Comparison of ENCODE assay signal across 15 mouse cellular contexts in genomic region chr1:30262418-30262817, GRCm38 (mm10).
"Had no signal": no experiment of that assay in that cellular context is flagged by ENCODE, and none has a peak within 500 bp of the region (broad histone marks: within the 10 kb centered on the region; RNA-seq: fewer than 3 reads in every experiment).

No protein-coding gene starts in this region.

- DNase-seq: kidney, adult 8-10 months; kidney, postnatal 25 days; liver; liver, embryonic 13.5 days; liver, postnatal 0 days; lung, postnatal 14 days; right cerebral cortex, postnatal 14 days; thymus, adult 18-20 months; thymus, postnatal 14 days had no signal

- H3K36me3 ChIP-seq: limb, embryonic 12.5 days; liver, embryonic 13.5 days; lung, embryonic 15.5 days; midbrain, embryonic 15.5 days had no signal

- H3K4me1 ChIP-seq: limb, embryonic 12.5 days; liver, embryonic 13.5 days; lung, embryonic 15.5 days; megakaryocyte, embryonic 14.5 days; midbrain, embryonic 15.5 days had no signal

- H3K27me3 ChIP-seq: limb, embryonic 12.5 days; liver, embryonic 13.5 days; lung, embryonic 15.5 days; megakaryocyte, embryonic 14.5 days; midbrain, embryonic 15.5 days had no signal

- ATAC-seq: liver, postnatal 0 days; midbrain, embryonic 15.5 days had no signal

- H3K4me2 ChIP-seq: limb, embryonic 12.5 days; liver, embryonic 13.5 days; lung, embryonic 15.5 days; midbrain, embryonic 11.5 days; midbrain, embryonic 15.5 days had no signal

- H3K4me3 ChIP-seq: limb, embryonic 12.5 days; liver, embryonic 13.5 days; lung, embryonic 15.5 days; megakaryocyte, embryonic 14.5 days; midbrain, embryonic 15.5 days had no signal

- H3K27ac ChIP-seq: limb, embryonic 12.5 days; liver, embryonic 13.5 days; lung, embryonic 15.5 days; macrophage; midbrain, embryonic 15.5 days had no signal

- H3K9me3 ChIP-seq: limb, embryonic 12.5 days; liver, embryonic 13.5 days; lung, embryonic 15.5 days; midbrain, embryonic 15.5 days had no signal

- H3K9ac ChIP-seq: limb, embryonic 12.5 days; liver, embryonic 13.5 days; liver, postnatal 0 days; lung, embryonic 15.5 days; midbrain, embryonic 15.5 days had no signal
